Mouse (Mus musculus): Measurements from ENCODE around the gene Ano9. TPM values are rescaled to one million over a fixed set of nuclear protein-coding genes. Genes with fewer than 3 reads are reported as not detected.

Gene Ano9
- polyA plus RNA-seq, 2 experiments, result 4.3 to 8.0 TPM

- Histone ChIP-seq H3K27me3 (ENCODE audit: control insufficient read depth, insufficient read depth, low read length) (no peaks in the 10 kb centered on the region), H3K4me3 (replicated peaks; ENCODE audit: low read length) (peak within 1 kb of the TSS; percentile 59), H3K9me3 (ENCODE audit: control insufficient read depth, low read length) (no peaks in the 10 kb centered on the region), H3K27ac (replicated peaks; ENCODE audit: low read depth, low read length) (peak within 1 kb of the TSS; percentile 72), H3K36me3 (ENCODE audit: control insufficient read depth, insufficient read depth, low read length) (no peaks in the 10 kb centered on the region), H3K4me2 (replicated peaks; ENCODE audit: low read depth, low read length, severe bottlenecking) (peak within 1 kb of the TSS; percentile 69), H3K9ac (ENCODE audit: low read depth, low read length, severe bottlenecking) (peak within 1 kb of the TSS; percentile 72), H3K4me1 (ENCODE audit: control insufficient read depth, insufficient read depth, low read length) (peaks cover 3% of the 10 kb centered on the region; the same call in 1 of the 2 replicates)
- WGBS, result 36% methylated on average over 14 of the region's 14 CpGs
- TF ChIP-seq POLR2A (IDR thresholded peaks at IDR 0.05; ENCODE audit: borderline replicate concordance, extremely low read depth, insufficient read depth, insufficient read length), result no peak
- DNase-seq (ENCODE audit: low spot score), result peak; percentile 18
- ATAC-seq (ENCODE audit: low FRiP score, low read depth), result no peak
Measured at GRCm38 (mm10) chr7:141122245-141122644, 4.6 kb upstream of the Ano9 start, which contains the start of gene Ptdss2. Ptdss2 (plus strand) TSS chr7:141122382.

DNA sequence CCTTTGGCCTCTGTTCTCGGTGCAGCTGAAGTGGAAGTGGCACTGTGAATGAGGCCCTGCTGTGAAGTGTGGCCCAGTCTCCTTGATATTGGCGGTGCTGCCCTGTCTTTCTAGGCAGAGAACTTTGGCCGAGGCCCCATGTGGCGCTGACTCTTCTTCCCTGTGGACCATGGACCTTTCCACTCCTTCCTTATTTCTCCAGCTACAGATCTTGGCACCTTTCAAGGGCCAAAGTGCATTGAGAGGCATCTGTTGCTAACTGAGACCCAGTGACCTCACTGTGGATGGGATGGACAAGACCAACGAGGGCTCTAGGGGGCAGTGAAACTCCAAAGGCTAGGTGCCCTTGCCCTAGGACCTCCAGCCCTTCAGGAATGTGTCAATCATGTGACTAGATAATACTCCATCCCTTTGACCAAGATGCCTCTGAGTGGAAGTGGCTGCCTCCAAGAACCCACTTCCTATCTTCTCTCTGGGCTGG is 3.5 kb upstream of the Ano9 start:
- Histone ChIP-seq H3K27me3 (ENCODE audit: control insufficient read depth, insufficient read depth, low read length) (no peaks in the 10 kb centered on the region), H3K4me3 (replicated peaks; ENCODE audit: low read length) (no peak overlapping the region), H3K4me2 (replicated peaks; ENCODE audit: low read depth, low read length, severe bottlenecking) (no peak overlapping the region), H3K9me3 (ENCODE audit: control insufficient read depth, low read length) (no peaks in the 10 kb centered on the region), H3K4me1 (ENCODE audit: control insufficient read depth, insufficient read depth, low read length) (peaks cover 3% of the 10 kb centered on the region; the same call in 1 of the 2 replicates), H3K36me3 (ENCODE audit: control insufficient read depth, insufficient read depth, low read length) (no peaks in the 10 kb centered on the region), H3K9ac (ENCODE audit: low read depth, low read length, severe bottlenecking) (no peak overlapping the region), H3K27ac (replicated peaks; ENCODE audit: low read depth, low read length) (no peak overlapping the region)
- TF ChIP-seq POLR2A (IDR thresholded peaks at IDR 0.05; ENCODE audit: borderline replicate concordance, extremely low read depth, insufficient read depth, insufficient read length), result no peak
- 78% methylated on average over 5 of the region's 5 CpGs for WGBS
- DNase-seq (ENCODE audit: low spot score), result no peak
- ATAC-seq (ENCODE audit: low FRiP score, low read depth), result no peak

DNA sequence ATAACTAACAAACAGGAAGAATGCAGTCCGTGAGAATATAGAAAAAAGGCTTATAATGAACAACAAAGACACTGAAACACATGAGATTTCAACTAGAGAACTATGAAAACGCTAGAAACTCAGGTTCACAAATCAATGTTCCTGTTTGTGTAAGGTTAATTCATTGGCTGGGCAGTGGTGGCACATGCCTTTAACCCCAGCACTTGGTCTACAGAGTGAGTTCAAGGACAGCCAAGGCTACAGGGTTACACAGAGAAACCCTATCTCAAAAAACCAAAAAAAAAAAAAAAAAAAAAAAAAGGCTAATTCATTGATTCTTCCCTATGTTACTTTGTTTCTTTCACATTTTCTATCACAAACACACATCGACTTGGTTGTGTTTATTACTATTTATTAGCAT is 3.0 kb upstream of the Ano9 start:
- WGBS, result 81% methylated on average over 3 of the region's 3 CpGs
- no peak for TF ChIP-seq POLR2A (IDR thresholded peaks at IDR 0.05; ENCODE audit: borderline replicate concordance, extremely low read depth, insufficient read depth, insufficient read length)
- H3K9ac ChIP-seq (ENCODE audit: low read depth, low read length, severe bottlenecking), result no peak overlapping the region

DNA sequence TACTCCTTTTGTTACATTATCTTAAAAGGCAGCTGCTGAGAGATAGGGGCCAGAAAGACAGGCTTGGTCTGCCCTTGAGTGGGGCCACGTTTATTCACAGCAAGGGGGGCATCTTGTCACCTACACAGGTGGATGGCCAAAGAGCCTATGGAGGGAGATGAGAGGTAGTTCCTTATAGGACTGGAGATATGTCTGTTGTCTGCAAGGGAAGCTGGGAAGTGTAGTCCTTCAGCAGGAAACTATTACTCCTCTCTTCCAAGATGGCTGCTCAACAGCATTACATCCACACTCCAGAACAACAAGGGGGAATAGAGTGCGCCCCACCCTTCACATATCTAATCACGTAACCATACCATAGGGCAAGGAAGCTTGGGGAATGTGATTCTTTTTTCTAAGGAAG is 1.9 kb upstream of the Ano9 start:
- Histone ChIP-seq H3K27ac (replicated peaks; ENCODE audit: low read depth, low read length) (no peak overlapping the region), H3K4me3 (replicated peaks; ENCODE audit: low read length) (no peak overlapping the region), H3K4me1 (ENCODE audit: control insufficient read depth, insufficient read depth, low read length) (peaks cover 3% of the 10 kb centered on the region; the same call in 1 of the 2 replicates), H3K4me2 (replicated peaks; ENCODE audit: low read depth, low read length, severe bottlenecking) (no peak overlapping the region), H3K27me3 (ENCODE audit: control insufficient read depth, insufficient read depth, low read length) (no peaks in the 10 kb centered on the region), H3K36me3 (ENCODE audit: control insufficient read depth, insufficient read depth, low read length) (no peaks in the 10 kb centered on the region), H3K9ac (ENCODE audit: low read depth, low read length, severe bottlenecking) (no peak overlapping the region), H3K9me3 (ENCODE audit: control insufficient read depth, low read length) (no peaks in the 10 kb centered on the region)
- ATAC-seq (ENCODE audit: low FRiP score, low read depth), result no peak
- TF ChIP-seq POLR2A (IDR thresholded peaks at IDR 0.05; ENCODE audit: borderline replicate concordance, extremely low read depth, insufficient read depth, insufficient read length), result no peak
- whole genome bisulfite sequencing, result 68% methylated on average over 3 of the region's 3 CpGs
- no peak for DNase-seq (ENCODE audit: low spot score)

More for the DNA sequence above, 3.0 kb upstream of the Ano9 start:
- ATAC-seq (ENCODE audit: low FRiP score, low read depth) (no peak), DNase-seq (ENCODE audit: low spot score) (no peak)
- H3K27me3 ChIP-seq (ENCODE audit: control insufficient read depth, insufficient read depth, low read length), result no peaks in the 10 kb centered on the region
- H3K27ac ChIP-seq (replicated peaks; ENCODE audit: low read depth, low read length), result no peak overlapping the region
- no peaks in the 10 kb centered on the region for H3K9me3 ChIP-seq (ENCODE audit: control insufficient read depth, low read length)
- H3K36me3 ChIP-seq (ENCODE audit: control insufficient read depth, insufficient read depth, low read length), result no peaks in the 10 kb centered on the region
- H3K4me2 ChIP-seq (replicated peaks; ENCODE audit: low read depth, low read length, severe bottlenecking), result no peak overlapping the region
- no peak overlapping the region for H3K4me3 ChIP-seq (replicated peaks; ENCODE audit: low read length)
- H3K4me1 ChIP-seq (ENCODE audit: control insufficient read depth, insufficient read depth, low read length), result peaks cover 3% of the 10 kb centered on the region; the same call in 1 of the 2 replicates

GRCm38 (mm10) chr7:141115874-141116273 is 1.7 kb downstream of the Ano9 start:
- H3K27me3 ChIP-seq (ENCODE audit: control insufficient read depth, insufficient read depth, low read length), result no peaks in the 10 kb centered on the region
- no peak overlapping the region for H3K27ac ChIP-seq (replicated peaks; ENCODE audit: low read depth, low read length)
- TF ChIP-seq POLR2A (IDR thresholded peaks at IDR 0.05; ENCODE audit: borderline replicate concordance, extremely low read depth, insufficient read depth, insufficient read length), result no peak
- no peaks in the 10 kb centered on the region for H3K4me1 ChIP-seq (ENCODE audit: control insufficient read depth, insufficient read depth, low read length)
- H3K36me3 ChIP-seq (ENCODE audit: control insufficient read depth, insufficient read depth, low read length), result no peaks in the 10 kb centered on the region
- WGBS, result 89% methylated on average over 9 of the region's 9 CpGs
- ATAC-seq (ENCODE audit: low FRiP score, low read depth), result no peak
- H3K4me2 ChIP-seq (replicated peaks; ENCODE audit: low read depth, low read length, severe bottlenecking), result no peak overlapping the region
- H3K4me3 ChIP-seq (replicated peaks; ENCODE audit: low read length), result no peak overlapping the region
- H3K9ac ChIP-seq (ENCODE audit: low read depth, low read length, severe bottlenecking), result no peak overlapping the region
- H3K9me3 ChIP-seq (ENCODE audit: control insufficient read depth, low read length), result no peaks in the 10 kb centered on the region
- DNase-seq (ENCODE audit: low spot score), result no peak

All from limb, embryonic 14.5 days (tissue).